ENCODE assay signal across 8 mouse cellular contexts in the genomic region with DNA sequence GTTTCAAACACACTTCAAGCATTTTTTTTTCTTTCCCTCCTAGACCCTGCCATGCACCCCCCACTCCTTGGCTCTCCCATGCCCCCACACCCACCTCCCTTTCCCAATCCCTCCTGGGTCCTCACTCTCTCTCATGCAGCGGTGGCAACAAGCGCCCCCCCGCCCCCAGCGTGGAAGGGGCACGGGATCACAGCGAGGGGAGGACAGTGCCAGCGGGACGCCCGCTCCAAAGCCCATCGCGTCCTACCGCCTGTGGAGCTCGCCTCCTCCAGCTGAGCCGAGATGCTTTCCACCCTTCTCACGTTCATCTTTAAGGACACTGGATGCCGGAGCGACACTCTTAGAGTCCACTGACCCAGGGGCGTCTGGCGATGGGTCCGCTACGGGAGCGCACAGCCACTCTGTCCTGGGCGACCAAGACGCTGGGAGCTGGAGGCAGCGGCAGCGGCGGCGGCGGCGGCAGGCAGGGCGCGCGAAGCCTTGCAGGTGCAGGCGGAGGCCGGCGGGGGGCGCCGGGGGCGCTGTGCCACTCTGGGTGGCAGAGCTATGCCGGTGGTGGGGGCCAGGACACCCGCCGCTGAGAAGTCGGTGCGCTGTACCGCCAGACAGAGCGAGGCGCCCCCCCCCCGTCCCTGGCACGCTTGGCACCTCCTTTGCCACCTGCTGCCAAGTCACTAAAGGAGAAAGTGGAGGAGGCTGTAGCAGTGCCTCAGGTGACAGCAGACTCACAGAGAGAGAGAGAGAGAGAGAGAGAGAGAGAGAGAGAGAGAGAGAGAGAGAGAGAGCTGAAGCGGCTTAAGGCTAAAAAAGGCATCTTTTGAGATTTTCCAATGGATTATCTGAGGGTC. TPM values are rescaled to one million over a fixed set of nuclear protein-coding genes. Genes with fewer than 3 reads are reported as not detected.
DNase-seq lines count a peak whose midpoint lies in the region; ATAC-seq and TF ChIP-seq lines count a peak whose summit lies in the region.

A gene (minus strand): TSS at position 514 of the 848 bp plus-strand sequence.

- WGBS in forebrain, embryonic 15.5 days, result under 1% methylated on average over 47 of the region's 50 CpGs
- 1% methylated on average over 41 of the region's 50 CpGs for WGBS in intestine, embryonic 16.5 days
- WGBS in midbrain, embryonic 14.5 days, result 1% methylated on average over 48 of the region's 50 CpGs

- intact Hi-C loops in left cerebral cortex, postnatal 10 days (cut with DNase I), result loop anchor here (5.0 to 10.0 kb wide), 3 partner anchors 120 to 438 kb away; no protein-coding TSS in a partner anchor

- TF ChIP-seq POLR2A in testis, adult 2 months (IDR thresholded peaks at IDR 0.05; ENCODE audit: control insufficient read depth, low read depth, low read length), result no peak

- H3K27me3 ChIP-seq in forebrain, embryonic 15.5 days, result no peaks in the 10 kb centered on the region; the same call in 1 of the 2 replicates
- peaks cover 15% of the 10 kb centered on the region for H3K27me3 ChIP-seq in intestine, embryonic 16.5 days (replicated peaks; ENCODE audit: control insufficient read depth, insufficient read depth, low read length)
- H3K27me3 ChIP-seq in midbrain, embryonic 14.5 days (ENCODE audit: control insufficient read depth, insufficient read depth, low read length), result peaks cover 9% of the 10 kb centered on the region; the same call in 1 of the 2 replicates
- H3K27me3 ChIP-seq in testis, adult 2 months (ENCODE audit: control insufficient read depth, insufficient read depth, low read length), result no peaks in the 10 kb centered on the region

- H3K9me3 ChIP-seq in forebrain, embryonic 15.5 days, result no peaks in the 10 kb centered on the region
- H3K9me3 ChIP-seq in intestine, embryonic 16.5 days (ENCODE audit: control insufficient read depth, low read length), result no peaks in the 10 kb centered on the region
- no peaks in the 10 kb centered on the region for H3K9me3 ChIP-seq in midbrain, embryonic 14.5 days (ENCODE audit: control insufficient read depth, low read length)

- H3K4me1 ChIP-seq in forebrain, embryonic 15.5 days, result peaks cover 6% of the 10 kb centered on the region; the same call in 1 of the 2 replicates
- no peaks in the 10 kb centered on the region for H3K4me1 ChIP-seq in intestine, embryonic 16.5 days (ENCODE audit: control insufficient read depth, insufficient read depth, low read length)
- no peaks in the 10 kb centered on the region for H3K4me1 ChIP-seq in midbrain, embryonic 14.5 days (ENCODE audit: control insufficient read depth, insufficient read depth, low read length)
- peaks cover 2% of the 10 kb centered on the region; the same call in 1 of the 2 replicates for H3K4me1 ChIP-seq in testis, adult 2 months (ENCODE audit: control insufficient read depth, insufficient read depth, low read length)

- peak; percentile 29 to 73 for DNase-seq in adrenal gland, adult (ENCODE audit: inconsistent age in 2 of 2, low spot score in 1 of 2)
- peak; percentile 89 for DNase-seq in cerebellum, adult 11-12 months
- peak; percentile 52 to 83 for DNase-seq in left cerebral cortex, postnatal 10 days (ENCODE audit: extremely low spot score in 1 of 2, low spot score in 2 of 2)
- DNase-seq in midbrain, embryonic 14.5 days, result peak; percentile 81
- no peak for DNase-seq in urinary bladder, postnatal 36 days (ENCODE audit: low spot score in 2 of 2)

- H3K36me3 ChIP-seq in forebrain, embryonic 15.5 days, result no peaks in the 10 kb centered on the region
- no peaks in the 10 kb centered on the region for H3K36me3 ChIP-seq in intestine, embryonic 16.5 days (ENCODE audit: control insufficient read depth, insufficient read depth, low read length)
- no peaks in the 10 kb centered on the region for H3K36me3 ChIP-seq in midbrain, embryonic 14.5 days (ENCODE audit: control insufficient read depth, insufficient read depth, low read length)
- no peaks in the 10 kb centered on the region for H3K36me3 ChIP-seq in testis, adult 2 months (ENCODE audit: control insufficient read depth, insufficient read depth, low read length)

- peak within 1 kb of the TSS; percentile 93 for H3K4me2 ChIP-seq in forebrain, embryonic 15.5 days (replicated peaks)
- peak within 1 kb of the TSS; percentile 65 for H3K4me2 ChIP-seq in intestine, embryonic 16.5 days (ENCODE audit: low read depth, low read length)
- H3K4me2 ChIP-seq in midbrain, embryonic 14.5 days (ENCODE audit: low read length), result peak within 1 kb of the TSS; percentile 82

- no peak within 1 kb of the TSS for H3K27ac ChIP-seq in forebrain, embryonic 15.5 days (replicated peaks)
- H3K27ac ChIP-seq in intestine, embryonic 16.5 days (ENCODE audit: low read length), result no peak within 1 kb of the TSS
- H3K27ac ChIP-seq in midbrain, embryonic 14.5 days (replicated peaks; ENCODE audit: low read depth, low read length), result no peak within 1 kb of the TSS
- H3K27ac ChIP-seq in testis, adult 2 months (ENCODE audit: control insufficient read depth, insufficient read depth, low read depth, low read length), result no peak within 1 kb of the TSS

- peak within 1 kb of the TSS; percentile 56 for H3K4me3 ChIP-seq in forebrain, embryonic 15.5 days
- H3K4me3 ChIP-seq in intestine, embryonic 16.5 days (ENCODE audit: low read length), result peak within 1 kb of the TSS; percentile 44
- H3K4me3 ChIP-seq in midbrain, embryonic 14.5 days (replicated peaks; ENCODE audit: low read depth, low read length), result peak within 1 kb of the TSS; percentile 48
- H3K4me3 ChIP-seq in testis, adult 2 months (ENCODE audit: control insufficient read depth, low read depth, low read length), result peak within 1 kb of the TSS; percentile 47

- TF ChIP-seq CTCF in testis, adult 2 months (IDR thresholded peaks at IDR 0.05; ENCODE audit: control insufficient read depth, insufficient read depth, insufficient replicate concordance, low read depth, low read length), result no peak

- peak within 1 kb of the TSS; percentile 54 for H3K9ac ChIP-seq in forebrain, embryonic 15.5 days (replicated peaks)
- H3K9ac ChIP-seq in intestine, embryonic 16.5 days (ENCODE audit: low read depth, low read length), result peak within 1 kb of the TSS; percentile 25; the same call in 1 of the 2 replicates
- peak within 1 kb of the TSS; percentile 57 for H3K9ac ChIP-seq in midbrain, embryonic 14.5 days (replicated peaks; ENCODE audit: low read length)

- peak; percentile 90 for ATAC-seq in forebrain, embryonic 15.5 days (replicated peaks)
- ATAC-seq in intestine, embryonic 16.5 days, result peak; percentile 71
- peak; percentile 86 for ATAC-seq in midbrain, embryonic 14.5 days (ENCODE audit: low FRiP score, low TSS enrichment)

RNA-seq across cellular contexts. Expression of the gene that starts here (rescaled TPM):
- polyA plus RNA-seq in forebrain, embryonic 15.5 days (2015; fragmentation: Nextera tagmentation; extraction: Ambion mirVana), result 5.2 and 5.9 TPM in 2 replicates
- polyA plus RNA-seq in intestine, embryonic 16.5 days (2015; fragmentation: Nextera tagmentation; extraction: Ambion mirVana), result 2.1 and 3.0 TPM in 2 replicates
- 10 to 100 TPM; 45.8 to 51.6 TPM for total RNA-seq in left cerebral cortex, postnatal 10 days (2021)
- polyA plus RNA-seq in midbrain, embryonic 14.5 days (2014; fragmentation: Nextera tagmentation; extraction: Ambion mirVana), result 17.9 and 18.6 TPM in 2 replicates
- polyA plus RNA-seq in testis, adult 2 months (2012; rRNA removed), result 2.1 and 2.2 TPM in 2 replicates

Comparison
In these comparisons a context has a peak if more than half of its experiments do, and no peak if none do; other contexts are left out.
1. DNase-seq: peak in adrenal gland, adult (2 of 2), cerebellum, adult 11-12 months (single experiment), left cerebral cortex, postnatal 10 days (2 of 2) and midbrain, embryonic 14.5 days (single experiment); none in urinary bladder, postnatal 36 days (0 of 2).
2. Peak in every context shown above with its lines, with median percentiles within 50 percentile points of each other: ATAC-seq, H3K4me2 ChIP-seq, H3K4me3 ChIP-seq and H3K9ac ChIP-seq.